24 mouse cellular contexts compared by ENCODE assay signal in the genomic region with DNA sequence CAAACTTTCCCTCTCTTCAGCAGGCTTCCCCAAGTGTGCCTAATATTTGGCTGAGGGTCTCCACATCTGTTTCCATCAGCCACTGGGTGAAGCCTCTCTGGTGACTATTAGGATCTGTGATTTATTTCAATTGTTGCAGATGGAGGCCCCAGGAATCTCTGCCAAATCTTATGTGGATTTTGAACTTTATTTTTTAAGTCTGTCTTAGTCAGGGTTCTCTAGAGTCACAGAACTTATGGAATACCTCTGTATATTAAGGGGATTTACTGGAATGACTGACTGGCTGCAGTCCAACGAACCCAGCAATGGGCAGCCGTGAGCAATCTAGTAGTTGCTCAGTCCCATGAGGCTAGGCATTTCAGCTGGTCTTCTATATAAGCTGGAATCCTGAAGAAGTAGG. TPM values are rescaled to one million over a fixed set of nuclear protein-coding genes. Genes with fewer than 3 reads are reported as not detected.
DNase-seq lines count a peak whose midpoint lies in the region; ATAC-seq and TF ChIP-seq lines count a peak whose summit lies in the region.
"Had no signal": no experiment of that assay in that cellular context is flagged by ENCODE, and none has a peak within 500 bp of the region (broad histone marks: within the 10 kb centered on the region; RNA-seq: fewer than 3 reads in every experiment).

No protein-coding gene starts in this region.

- peak overlapping the region; percentile 64; the same call in 1 of the 2 replicates for H3K27ac ChIP-seq in embryonic facial prominence, embryonic 13.5 days
- H3K27ac ChIP-seq in embryonic facial prominence, embryonic 10.5 days (replicated peaks): no peak overlapping the region
- H3K27ac ChIP-seq in stomach, embryonic 16.5 days (ENCODE audit: low read length): no peak overlapping the region
- no peak overlapping the region for H3K27ac ChIP-seq in stomach, postnatal 0 days (replicated peaks)
- peak overlapping the region; percentile 69; the same call in 1 of the 2 replicates for H3K27ac ChIP-seq in limb, embryonic 15.5 days
- H3K27ac ChIP-seq in neural tube, embryonic 15.5 days (replicated peaks): no peak overlapping the region
- H3K27ac ChIP-seq: forebrain, embryonic 12.5 days; forebrain, embryonic 15.5 days; heart, embryonic 15.5 days; hindbrain, embryonic 10.5 days; hindbrain, embryonic 13.5 days had no signal

- no peak for TF ChIP-seq CTCF in stomach, postnatal 0 days (IDR thresholded peaks at IDR 0.05; ENCODE audit: low read depth)

- no peaks in the 10 kb centered on the region for H3K9me3 ChIP-seq in embryonic facial prominence, embryonic 13.5 days
- no peaks in the 10 kb centered on the region for H3K9me3 ChIP-seq in embryonic facial prominence, embryonic 10.5 days
- H3K9me3 ChIP-seq in stomach, embryonic 16.5 days (replicated peaks; ENCODE audit: control insufficient read depth, low read length): no peaks in the 10 kb centered on the region
- H3K9me3 ChIP-seq in stomach, postnatal 0 days (ENCODE audit: control insufficient read depth, low read length): no peaks in the 10 kb centered on the region
- no peaks in the 10 kb centered on the region for H3K9me3 ChIP-seq in limb, embryonic 15.5 days
- no peaks in the 10 kb centered on the region for H3K9me3 ChIP-seq in neural tube, embryonic 15.5 days (replicated peaks)
- H3K9me3 ChIP-seq: forebrain, embryonic 12.5 days; forebrain, embryonic 15.5 days; heart, embryonic 15.5 days; hindbrain, embryonic 10.5 days had no signal

- peaks cover 12% of the 10 kb centered on the region for H3K4me1 ChIP-seq in embryonic facial prominence, embryonic 13.5 days
- no peaks in the 10 kb centered on the region for H3K4me1 ChIP-seq in embryonic facial prominence, embryonic 10.5 days
- H3K4me1 ChIP-seq in stomach, embryonic 16.5 days (ENCODE audit: control insufficient read depth, insufficient read depth, low read length): no peaks in the 10 kb centered on the region
- H3K4me1 ChIP-seq in stomach, postnatal 0 days (replicated peaks; ENCODE audit: control insufficient read depth, insufficient read depth): no peaks in the 10 kb centered on the region
- H3K4me1 ChIP-seq in limb, embryonic 15.5 days: peaks cover 5% of the 10 kb centered on the region; the same call in 1 of the 2 replicates
- no peaks in the 10 kb centered on the region for H3K4me1 ChIP-seq in neural tube, embryonic 15.5 days
- H3K4me1 ChIP-seq: forebrain, embryonic 12.5 days; forebrain, embryonic 15.5 days; heart, embryonic 12.5 days; heart, embryonic 15.5 days; hindbrain, embryonic 10.5 days; hindbrain, embryonic 13.5 days had no signal

- H3K27me3 ChIP-seq in embryonic facial prominence, embryonic 13.5 days: no peaks in the 10 kb centered on the region
- no peaks in the 10 kb centered on the region for H3K27me3 ChIP-seq in embryonic facial prominence, embryonic 10.5 days (replicated peaks; ENCODE audit: low read depth, poor library complexity, severe bottlenecking)
- no peaks in the 10 kb centered on the region for H3K27me3 ChIP-seq in stomach, embryonic 16.5 days (ENCODE audit: control insufficient read depth, insufficient read depth, low read length)
- no peaks in the 10 kb centered on the region for H3K27me3 ChIP-seq in stomach, postnatal 0 days (ENCODE audit: control insufficient read depth, insufficient read depth, low read length)
- H3K27me3 ChIP-seq in limb, embryonic 15.5 days: no peaks in the 10 kb centered on the region
- no peaks in the 10 kb centered on the region for H3K27me3 ChIP-seq in neural tube, embryonic 15.5 days (replicated peaks)
- H3K27me3 ChIP-seq: forebrain, embryonic 12.5 days; forebrain, embryonic 15.5 days; heart, embryonic 12.5 days; heart, embryonic 15.5 days; hindbrain, embryonic 13.5 days; Patski had no signal

- no peak for TF ChIP-seq EP300 in stomach, postnatal 0 days (optimal IDR thresholded peaks at IDR 0.05)

- no peak for ATAC-seq in embryonic facial prominence, embryonic 13.5 days (ENCODE audit: insufficient number of reproducible peaks, insufficient read depth, low FRiP score, low TSS enrichment, low read depth)
- ATAC-seq in stomach, embryonic 16.5 days (ENCODE audit: insufficient read depth, low FRiP score): peak; percentile 13; the same call in 1 of the 2 replicates
- ATAC-seq in stomach, postnatal 0 days (ENCODE audit: low FRiP score, low TSS enrichment): no peak
- ATAC-seq in limb, embryonic 15.5 days (ENCODE audit: insufficient number of reproducible peaks, low FRiP score, low TSS enrichment, low read depth): no peak
- ATAC-seq in neural tube, embryonic 15.5 days (ENCODE audit: low FRiP score): no peak
- ATAC-seq: forebrain, embryonic 15.5 days; hindbrain, embryonic 16.5 days; Patski had no signal

- DNase-seq in embryonic facial prominence, embryonic 10.5 days (ENCODE audit: low spot score): no peak
- DNase-seq in stomach, postnatal 0 days (ENCODE audit: low spot score): no peak
- DNase-seq: adrenal gland, postnatal 10 days; adrenal gland, postnatal 36 days; cerebellum, adult 18-20 months; cerebellum, adult 9-11 months; cerebellum, postnatal 25 days; gastrocnemius, postnatal 25 days; heart, adult 18-20 months; heart, postnatal 10 days; heart, postnatal 36 days had no signal

- 55% methylated on average over 2 of the region's 2 CpGs for whole genome bisulfite sequencing in embryonic facial prominence, embryonic 13.5 days
- 88% methylated on average over 2 of the region's 2 CpGs for WGBS in embryonic facial prominence, embryonic 10.5 days
- WGBS in stomach, embryonic 16.5 days: 54% methylated on average over 2 of the region's 2 CpGs
- 13% methylated on average over 2 of the region's 2 CpGs for WGBS in stomach, postnatal 0 days
- WGBS in limb, embryonic 15.5 days: 35% methylated on average over 2 of the region's 2 CpGs
- WGBS in neural tube, embryonic 15.5 days: 79% methylated on average over 2 of the region's 2 CpGs

- H3K4me3 ChIP-seq in embryonic facial prominence, embryonic 13.5 days: no peak overlapping the region
- no peak overlapping the region for H3K4me3 ChIP-seq in embryonic facial prominence, embryonic 10.5 days
- no peak overlapping the region for H3K4me3 ChIP-seq in stomach, embryonic 16.5 days (replicated peaks; ENCODE audit: low read length)
- H3K4me3 ChIP-seq in stomach, postnatal 0 days (ENCODE audit: low read depth, low read length): no peak overlapping the region
- no peak overlapping the region for H3K4me3 ChIP-seq in limb, embryonic 15.5 days
- no peak overlapping the region for H3K4me3 ChIP-seq in neural tube, embryonic 15.5 days (replicated peaks)
- H3K4me3 ChIP-seq: erythroblast, embryonic 14.5 days; forebrain, embryonic 12.5 days; forebrain, embryonic 15.5 days; heart, embryonic 12.5 days; heart, embryonic 15.5 days; hindbrain, embryonic 10.5 days; hindbrain, embryonic 13.5 days had no signal

- H3K4me2 ChIP-seq in embryonic facial prominence, embryonic 13.5 days: no peak overlapping the region
- H3K4me2 ChIP-seq in stomach, embryonic 16.5 days (ENCODE audit: low read depth, low read length): no peak overlapping the region
- H3K4me2 ChIP-seq in stomach, postnatal 0 days (replicated peaks; ENCODE audit: low read depth): no peak overlapping the region
- H3K4me2 ChIP-seq in limb, embryonic 15.5 days: no peak overlapping the region
- H3K4me2 ChIP-seq in neural tube, embryonic 15.5 days: no peak overlapping the region
- H3K4me2 ChIP-seq: forebrain, embryonic 12.5 days; forebrain, embryonic 15.5 days; heart, embryonic 12.5 days; heart, embryonic 15.5 days; hindbrain, embryonic 13.5 days had no signal

- no peak overlapping the region for H3K9ac ChIP-seq in embryonic facial prominence, embryonic 13.5 days
- no peak overlapping the region for H3K9ac ChIP-seq in stomach, embryonic 16.5 days (ENCODE audit: low read length)
- H3K9ac ChIP-seq in stomach, postnatal 0 days (ENCODE audit: low read length): no peak overlapping the region
- no peak overlapping the region for H3K9ac ChIP-seq in limb, embryonic 15.5 days
- H3K9ac ChIP-seq in neural tube, embryonic 15.5 days (replicated peaks): no peak overlapping the region
- H3K9ac ChIP-seq: forebrain, embryonic 12.5 days; forebrain, embryonic 15.5 days; heart, embryonic 12.5 days; heart, embryonic 15.5 days; hindbrain, embryonic 13.5 days had no signal

- H3K36me3 ChIP-seq in embryonic facial prominence, embryonic 13.5 days: no peaks in the 10 kb centered on the region
- H3K36me3 ChIP-seq in embryonic facial prominence, embryonic 10.5 days (replicated peaks): no peaks in the 10 kb centered on the region
- H3K36me3 ChIP-seq in stomach, embryonic 16.5 days (ENCODE audit: control insufficient read depth, insufficient read depth, low read length): no peaks in the 10 kb centered on the region
- no peaks in the 10 kb centered on the region for H3K36me3 ChIP-seq in stomach, postnatal 0 days (ENCODE audit: control insufficient read depth, insufficient read depth, low read length)
- H3K36me3 ChIP-seq in limb, embryonic 15.5 days: no peaks in the 10 kb centered on the region
- no peaks in the 10 kb centered on the region for H3K36me3 ChIP-seq in neural tube, embryonic 15.5 days
- H3K36me3 ChIP-seq: forebrain, embryonic 12.5 days; forebrain, embryonic 15.5 days; heart, embryonic 12.5 days; heart, embryonic 15.5 days; hindbrain, embryonic 10.5 days; hindbrain, embryonic 13.5 days had no signal

RNA-seq across cellular contexts. Expression of a gene that starts 59.0 kb away (rescaled TPM):
- 0.73 and 1.7 TPM in 2 replicates for polyA plus RNA-seq in embryonic facial prominence, embryonic 13.5 days (2015; fragmentation: Nextera tagmentation; extraction: Ambion mirVana)
- polyA plus RNA-seq in embryonic facial prominence, embryonic 10.5 days (2016; fragmentation: Nextera tagmentation; extraction: Ambion mirVana): 0.11 and 0.12 TPM in 2 replicates
- 1.8 and 2.7 TPM in 2 replicates for polyA plus RNA-seq in stomach, embryonic 16.5 days (2015; fragmentation: Nextera tagmentation; extraction: Ambion mirVana)
- polyA plus RNA-seq in stomach, postnatal 0 days (2015; fragmentation: Nextera tagmentation; extraction: Ambion mirVana): 1.7 and 2.3 TPM in 2 replicates
- 2.0 and 2.5 TPM in 2 replicates for polyA plus RNA-seq in limb, embryonic 15.5 days (2015; fragmentation: Nextera tagmentation; extraction: Ambion mirVana)
- 1.2 and 1.5 TPM in 2 replicates for polyA plus RNA-seq in neural tube, embryonic 15.5 days (2015; fragmentation: Nextera tagmentation; extraction: Ambion mirVana)
- polyA plus RNA-seq: erythroblast, embryonic 14.5 days had no signal

Comparison
In these comparisons a context has a peak if more than half of its experiments do, and no peak if none do; other contexts are left out.
1. H3K27ac ChIP-seq: peak in embryonic facial prominence, embryonic 13.5 days (single experiment) and limb, embryonic 15.5 days (single experiment); none in embryonic facial prominence, embryonic 10.5 days (single experiment), stomach, embryonic 16.5 days (single experiment), stomach, postnatal 0 days (single experiment) and neural tube, embryonic 15.5 days (single experiment).